Mouse (Mus musculus): ENCODE data around the gene H2-M10.3. TPM values are rescaled to one million over a fixed set of nuclear protein-coding genes. Genes with fewer than 3 reads are reported as not detected.
A peak's percentile ranks its signal among the peaks of the same experiment; 100 is the strongest.
"Not testable (repeated sequence)": the region's sequence is repeated elsewhere in the genome, so short reads cannot be mapped to it uniquely, and the experiment has no call there.

The H2-M10.3 gene
- total RNA-seq (2021): not detected
- long read RNA-seq, experiment 1: 0 reads
- long read RNA-seq, experiment 2: 0 reads

DNA sequence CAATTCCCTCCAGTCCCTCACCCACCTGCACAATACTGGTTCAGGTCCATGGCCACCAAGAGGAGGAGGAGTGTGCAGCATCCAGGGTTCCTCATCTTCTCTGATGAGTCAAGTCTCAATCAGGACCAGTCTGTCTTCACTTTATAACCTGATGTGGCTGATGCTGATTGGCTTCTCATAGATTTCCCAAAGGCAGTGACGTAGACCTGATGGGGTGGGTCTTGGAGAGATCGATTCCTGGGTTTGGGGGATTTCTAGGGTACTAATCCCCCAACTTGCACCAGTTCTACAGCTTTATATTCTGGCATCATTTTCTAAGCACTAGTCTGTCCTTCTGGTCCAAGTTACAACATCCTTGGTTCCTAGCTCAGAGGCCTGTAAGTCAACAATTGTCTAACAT, at the start of gene H2-M10.3:
Gene H2-M10.3, minus strand, starts transcription at position 101 of the 400 bp plus-strand sequence.
- DNase-seq (ENCODE audit: low spot score in 2 of 2); intact Hi-C loops (cut with DNase I): not testable (repeated sequence)

DNA sequence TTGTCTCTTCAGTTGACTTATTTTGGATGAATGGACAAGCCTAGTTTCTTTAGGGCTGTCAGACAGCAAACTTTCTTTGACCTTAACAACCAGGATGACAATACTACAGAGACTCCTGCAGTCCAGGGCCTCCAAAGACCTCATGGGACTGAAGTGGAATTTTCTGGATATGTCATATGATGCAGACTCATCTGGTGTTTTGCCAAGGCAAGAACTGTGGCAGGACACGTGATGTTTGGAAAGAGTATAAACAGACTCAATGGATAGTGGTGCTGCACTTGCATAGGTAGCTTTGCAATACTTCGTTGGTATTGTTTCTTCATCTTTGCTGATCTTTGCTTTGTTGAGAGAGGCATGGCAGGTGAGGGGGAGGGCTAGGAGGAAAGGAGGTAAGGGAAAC, 49.2 kb upstream of the H2-M10.3 start:
- intact Hi-C loops (cut with DNase I): loop anchor here (2.0 kb wide), 1 partner anchor 109 kb away; no protein-coding TSS in a partner anchor
- DNase-seq (ENCODE audit: low spot score in 2 of 2): no peak

DNA sequence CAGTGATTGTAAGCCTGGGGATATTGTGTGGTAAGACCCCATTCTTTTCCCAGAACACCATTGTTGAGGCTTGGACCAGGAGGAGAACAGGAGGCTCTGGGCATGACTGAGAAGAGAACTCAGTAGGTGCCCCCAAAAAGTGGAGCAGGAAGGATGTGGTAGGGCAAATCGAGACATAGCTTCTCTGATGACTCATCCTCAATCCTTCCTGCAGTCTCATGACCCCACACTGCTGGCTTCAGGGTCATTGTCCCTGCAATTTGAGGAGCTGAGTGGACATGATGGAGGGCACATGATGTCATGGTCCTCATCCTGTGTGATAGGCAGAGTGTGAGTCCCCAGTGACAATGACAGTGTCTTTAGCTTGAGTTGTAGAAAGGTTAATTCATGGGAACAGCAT, 47.2 kb upstream of the H2-M10.3 start:
- intact Hi-C loops (cut with DNase I): no loop called here
- no peak for DNase-seq (ENCODE audit: low spot score in 2 of 2)

DNA sequence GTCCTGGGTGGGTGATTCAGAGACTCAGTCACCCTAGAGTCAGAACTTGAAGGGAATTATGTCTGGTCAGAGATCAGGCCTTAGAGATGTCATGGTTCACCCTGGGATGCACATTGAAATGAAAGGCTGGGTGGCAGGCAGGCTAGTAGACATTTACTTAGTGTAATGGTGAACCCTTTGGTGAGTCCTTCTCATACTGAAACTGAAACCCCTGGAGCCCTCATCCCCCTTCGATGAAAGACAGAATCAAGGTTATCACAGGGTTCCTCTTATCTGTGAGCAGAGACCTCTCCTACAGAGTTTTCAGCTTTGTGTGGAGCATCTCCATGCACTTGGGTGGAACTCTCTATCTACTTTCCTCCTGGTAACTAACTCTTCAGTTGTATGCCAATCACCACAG, 46.1 kb upstream of the H2-M10.3 start:
- intact Hi-C loops (cut with DNase I): no loop called here
- no peak for DNase-seq (ENCODE audit: low spot score in 2 of 2)

DNA sequence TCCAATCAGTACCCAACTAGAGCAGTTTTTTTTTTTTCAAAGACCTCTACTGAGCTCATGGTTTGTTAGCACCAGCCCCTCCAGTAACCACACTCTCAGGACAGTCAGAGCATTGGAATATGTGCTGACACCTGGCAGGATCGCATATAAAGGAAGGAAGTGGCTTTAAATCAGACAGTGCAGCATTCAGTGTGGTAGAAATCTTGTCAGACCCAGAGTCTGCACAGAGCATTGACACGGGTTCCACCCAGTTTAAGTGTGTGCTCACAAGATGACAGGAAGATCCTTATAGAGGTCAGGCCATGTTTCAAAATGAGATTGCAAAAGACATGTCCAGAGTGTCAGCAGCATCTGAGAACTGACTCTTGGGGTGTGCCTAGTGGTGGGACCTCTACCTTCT, 21.7 kb upstream of the H2-M10.3 start:
- intact Hi-C loops (cut with DNase I): no loop called here
- no peak for DNase-seq (ENCODE audit: low spot score in 2 of 2)

DNA sequence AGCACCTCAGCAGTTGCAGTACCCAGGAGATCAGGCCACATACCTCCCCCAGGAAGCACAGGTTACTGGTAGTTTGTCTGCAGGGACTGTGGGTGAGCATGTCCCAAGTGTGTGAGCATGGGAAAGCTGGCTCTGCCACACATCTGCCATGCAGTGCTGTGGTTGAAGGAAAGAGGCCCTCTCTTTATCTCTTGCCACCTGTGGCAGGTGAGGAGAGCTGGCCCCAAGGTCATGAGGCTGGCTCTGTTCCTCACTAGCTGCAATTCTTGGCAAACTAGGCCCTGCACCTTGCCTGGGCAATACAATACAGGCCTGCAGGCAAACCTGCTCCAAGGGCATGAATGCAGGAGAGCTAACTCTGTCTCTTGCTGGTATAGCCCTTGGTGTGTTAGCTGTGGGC, 5.8 kb downstream of the H2-M10.3 start:
- DNase-seq (ENCODE audit: low spot score in 2 of 2): not testable (repeated sequence)
- intact Hi-C loops (cut with DNase I): loop anchor here (5.0 kb wide), 1 partner anchor 450 kb away; the partner anchor contains the start of gene H2-M10.6

DNA sequence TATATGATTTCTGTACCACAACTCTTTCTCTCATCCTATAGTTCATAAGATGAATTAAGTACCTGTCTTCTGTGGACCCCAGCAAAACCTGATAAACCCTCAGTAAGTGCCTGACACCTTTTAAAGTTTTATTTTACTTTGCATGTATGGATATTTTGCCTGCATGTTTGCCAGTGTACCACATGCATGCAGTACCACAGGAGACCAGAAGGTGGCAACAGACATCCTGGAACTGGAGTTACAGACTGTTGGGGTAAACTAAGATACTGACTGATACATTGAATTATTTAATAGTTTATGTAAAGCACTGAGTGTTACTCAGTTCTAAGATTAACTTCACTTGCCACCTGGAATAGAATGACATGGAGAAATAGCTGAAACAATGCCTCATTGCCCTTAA, 10.7 kb downstream of the H2-M10.3 start:
- peak; percentile 64 to 73 for DNase-seq (ENCODE audit: low spot score in 2 of 2)
- intact Hi-C loops (cut with DNase I): loop anchor here (5.0 to 10.0 kb wide), 3 partner anchors 50 to 847 kb away; partner anchors contain the start of gene Olfr94

DNA sequence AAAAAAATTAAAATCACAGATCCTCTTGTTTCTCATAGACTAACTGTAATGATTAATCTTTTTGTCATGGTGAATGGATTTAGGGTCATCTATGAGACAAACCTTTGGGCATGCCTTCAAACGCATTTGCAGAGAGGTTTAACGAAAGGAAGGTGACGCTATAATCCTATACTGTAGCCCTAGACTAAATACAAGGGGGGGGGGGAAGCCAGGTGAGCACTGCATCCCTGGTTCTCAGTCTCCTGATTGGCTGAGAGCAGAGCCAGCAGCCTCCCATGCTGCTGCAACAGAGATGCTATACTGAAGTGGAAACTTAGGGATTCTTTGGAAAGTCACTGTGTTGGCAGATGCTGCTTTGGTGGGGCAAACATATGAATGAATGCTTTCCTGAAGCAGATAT, 12.5 kb downstream of the H2-M10.3 start:
- no peak for DNase-seq (ENCODE audit: low spot score in 2 of 2)
- intact Hi-C loops (cut with DNase I): loop anchor here (2.0 to 10.0 kb wide), 4 partner anchors 48 to 849 kb away; partner anchors contain the start of gene Olfr94

DNA sequence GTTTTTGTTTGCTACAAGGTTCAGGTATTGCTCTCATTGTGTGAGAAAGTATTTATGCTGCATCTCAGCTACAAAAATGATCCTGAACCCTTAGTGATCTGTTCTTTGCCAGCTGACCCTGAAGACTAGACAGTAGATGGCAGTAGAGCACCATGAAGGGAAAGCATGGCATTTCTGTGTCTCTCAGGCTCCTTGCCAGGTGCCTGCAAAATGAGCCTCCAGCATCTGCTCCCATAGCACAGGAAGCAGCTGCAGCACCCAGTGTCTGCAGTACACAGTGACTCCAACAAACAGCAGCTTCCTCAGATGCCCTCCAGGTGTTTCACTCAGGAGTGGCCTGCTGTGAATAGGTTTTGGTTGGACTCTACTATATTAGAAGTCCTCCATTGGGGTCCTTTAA, 12.9 kb downstream of the H2-M10.3 start:
- peak; percentile 82 to 92 for DNase-seq (ENCODE audit: low spot score in 2 of 2)
- intact Hi-C loops (cut with DNase I): loop anchor here (2.0 to 10.0 kb wide), 4 partner anchors 48 to 849 kb away; partner anchors contain the start of gene Olfr94

DNA sequence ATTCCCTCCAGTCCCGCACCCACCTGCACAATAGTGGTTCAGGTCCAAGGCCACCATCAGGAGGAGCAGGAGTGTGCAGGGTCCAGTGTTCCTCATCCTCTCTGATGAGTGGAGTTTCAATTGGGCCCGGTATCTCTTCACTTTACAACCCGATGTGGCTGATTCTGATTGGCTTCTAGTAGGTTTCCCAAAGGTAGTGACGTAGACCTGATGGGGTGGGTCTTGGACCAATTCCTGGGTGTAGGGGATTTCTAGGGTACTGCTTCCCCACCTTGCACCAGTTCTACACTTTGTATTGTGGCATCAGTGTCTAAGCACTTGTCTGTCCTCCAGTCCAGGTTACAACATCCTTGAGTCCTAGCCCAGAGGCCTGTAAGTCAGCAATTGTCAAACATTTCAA, 42.2 kb downstream of the H2-M10.3 start, which contains the start of gene H2-M10.1:
Gene H2-M10.1, minus strand, starts transcription at position 101 of the 400 bp plus-strand sequence.
- DNase-seq (ENCODE audit: low spot score in 2 of 2): no peak
- intact Hi-C loops (cut with DNase I): no loop called here

DNA sequence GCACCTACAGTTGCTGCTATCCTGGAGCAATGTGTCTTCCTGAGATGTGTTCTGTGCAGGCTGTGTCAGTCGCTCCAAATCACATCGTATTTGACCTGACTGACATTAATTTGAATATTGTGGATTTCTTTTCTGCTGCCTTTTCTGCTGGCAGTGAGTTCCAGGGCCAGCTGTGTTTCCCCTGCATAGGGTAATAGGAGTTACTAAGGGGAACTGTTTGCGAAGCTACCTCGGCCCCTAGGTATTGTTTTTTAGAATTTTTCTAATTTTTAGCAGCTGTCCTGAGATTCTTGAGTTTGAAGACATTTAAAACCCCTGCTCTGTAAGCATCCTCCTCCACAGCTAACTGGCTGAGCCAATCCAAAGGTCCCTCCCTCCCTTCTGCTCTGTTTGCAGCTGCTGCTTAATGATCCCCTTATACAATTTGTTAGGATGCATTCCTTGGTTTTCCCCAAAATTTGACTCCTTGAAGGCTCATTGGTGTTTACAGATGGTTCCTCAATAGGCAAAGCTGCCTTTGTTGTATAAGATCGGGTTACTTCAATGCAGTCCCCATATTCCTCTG, 52.4 kb downstream of the H2-M10.3 start:
- intact Hi-C loops (cut with DNase I): no loop called here
- peak in 1 of 2 experiments; percentile 19 for DNase-seq (ENCODE audit: low spot score in 2 of 2)

DNA sequence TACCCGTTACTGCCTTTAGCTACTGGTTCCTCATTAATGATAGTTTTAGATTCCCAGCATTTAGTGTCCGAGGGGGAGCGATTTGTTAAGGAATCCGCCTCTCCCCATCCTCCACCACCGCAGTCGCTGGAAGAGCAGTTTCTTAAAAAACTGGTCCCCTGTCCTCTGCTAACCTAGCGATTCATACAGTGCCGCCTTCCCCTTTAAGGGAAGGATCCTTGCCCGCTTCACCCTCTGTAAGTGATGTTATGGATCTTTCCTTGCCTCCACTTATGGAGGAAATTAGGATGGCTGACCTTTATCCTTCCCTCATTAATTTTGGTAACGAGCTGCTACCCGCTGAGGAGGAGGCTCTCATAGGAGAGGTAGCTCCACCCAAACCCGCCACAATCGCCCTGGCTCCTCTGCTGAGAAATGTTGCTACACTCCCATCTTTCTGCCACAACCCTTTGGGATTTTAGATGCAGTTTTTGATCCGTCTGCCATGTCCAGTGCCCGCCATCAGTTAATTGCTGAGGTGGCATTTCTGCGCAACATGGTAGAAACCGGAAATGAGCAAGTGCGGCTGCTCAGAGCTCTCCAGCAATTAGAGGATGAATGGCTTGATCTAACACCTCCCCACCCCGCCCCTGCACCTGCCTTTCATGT, 53.1 kb downstream of the H2-M10.3 start:
- intact Hi-C loops (cut with DNase I): no loop called here
- peak; percentile 74 to 76 for DNase-seq (ENCODE audit: low spot score in 2 of 2)

Other genes starting within 250 kb of the H2-M10.3 start
- gene Gm19684, start 246.7 kb downstream of the H2-M10.3 start, total RNA-seq (2021): not detected
- gene Gm7030, start 239.0 kb downstream of the H2-M10.3 start, total RNA-seq (2021): not detected
- gene Gm8909, start 199.9 kb downstream of the H2-M10.3 start, total RNA-seq (2021): not detected
- gene H2-T3, start 178.1 kb downstream of the H2-M10.3 start, total RNA-seq (2021): not detected
- 10 to 100 TPM; 43.5 to 51.3 TPM for gene Rpp21, start 110.3 kb downstream of the H2-M10.3 start, total RNA-seq (2021)
- gene Trim39, start 96.2 kb downstream of the H2-M10.3 start, total RNA-seq (2021): 10 to 100 TPM; 20.0 to 20.2 TPM
- not detected for gene H2-M10.2, start 81.9 kb downstream of the H2-M10.3 start, total RNA-seq (2021)
- not detected for gene H2-M10.1, start 42.3 kb downstream of the H2-M10.3 start, total RNA-seq (2021)
- not detected for gene H2-M10.4, start 93.9 kb upstream of the H2-M10.3 start, total RNA-seq (2021)
- gene H2-M11, start 178.7 kb upstream of the H2-M10.3 start, total RNA-seq (2021): not detected

All from left cerebral cortex, postnatal 14 days (tissue).